8 mouse cellular contexts compared by ENCODE assay signal in genomic region chr6:138139930-138140329, GRCm38 (mm10). TPM values are rescaled to one million over a fixed set of nuclear protein-coding genes. Genes with fewer than 3 reads are reported as not detected.
A peak's percentile ranks its signal among the peaks of the same experiment; 100 is the strongest.
DNase-seq lines count a peak whose midpoint lies in the region; ATAC-seq and TF ChIP-seq lines count a peak whose summit lies in the region.

Gene Mgst1 (plus strand): TSS chr6:138140316.

- H3K27me3 ChIP-seq in embryonic facial prominence, embryonic 10.5 days (replicated peaks; ENCODE audit: low read depth, poor library complexity, severe bottlenecking), result no peaks in the 10 kb centered on the region
- H3K27me3 ChIP-seq in heart, embryonic 11.5 days (ENCODE audit: control insufficient read depth, insufficient read depth, low read length), result no peaks in the 10 kb centered on the region
- no peaks in the 10 kb centered on the region for H3K27me3 ChIP-seq in limb, embryonic 10.5 days (ENCODE audit: low read depth, poor library complexity, severe bottlenecking)
- no peaks in the 10 kb centered on the region for H3K27me3 ChIP-seq in midbrain, embryonic 11.5 days (ENCODE audit: control insufficient read depth, insufficient read depth, low read length)

- WGBS in embryonic facial prominence, embryonic 10.5 days, result 3% methylated on average over 5 of the region's 5 CpGs
- WGBS in heart, embryonic 11.5 days (ENCODE audit: insufficient replicate concordance), result under 1% methylated on average over 5 of the region's 5 CpGs
- 0% methylated on average over 5 of the region's 5 CpGs for WGBS in limb, embryonic 10.5 days
- WGBS in midbrain, embryonic 11.5 days, result 3% methylated on average over 5 of the region's 5 CpGs

- H3K36me3 ChIP-seq in embryonic facial prominence, embryonic 10.5 days (replicated peaks), result no peaks in the 10 kb centered on the region
- H3K36me3 ChIP-seq in heart, embryonic 11.5 days (ENCODE audit: control insufficient read depth, insufficient read depth, low read length), result no peaks in the 10 kb centered on the region
- no peaks in the 10 kb centered on the region for H3K36me3 ChIP-seq in limb, embryonic 10.5 days
- H3K36me3 ChIP-seq in midbrain, embryonic 11.5 days (ENCODE audit: control insufficient read depth, insufficient read depth, low read length), result no peaks in the 10 kb centered on the region

- H3K9ac ChIP-seq in heart, embryonic 11.5 days (ENCODE audit: low read depth, low read length), result peak within 1 kb of the TSS; percentile 69
- H3K9ac ChIP-seq in midbrain, embryonic 11.5 days (ENCODE audit: low read length), result peak within 1 kb of the TSS; percentile 60

- peak within 1 kb of the TSS; percentile 77 for H3K4me2 ChIP-seq in heart, embryonic 11.5 days
- peak within 1 kb of the TSS; percentile 65 for H3K4me2 ChIP-seq in midbrain, embryonic 11.5 days

- H3K27ac ChIP-seq in left cerebral cortex, adult 2 months, result no peak within 1 kb of the TSS
- H3K27ac ChIP-seq in embryonic facial prominence, embryonic 10.5 days (replicated peaks), result peak within 1 kb of the TSS; percentile 69
- peak within 1 kb of the TSS; percentile 46 for H3K27ac ChIP-seq in heart, embryonic 11.5 days (ENCODE audit: low read depth, low read length)
- H3K27ac ChIP-seq in limb, embryonic 10.5 days, result peak within 1 kb of the TSS; percentile 90
- H3K27ac ChIP-seq in midbrain, embryonic 11.5 days (ENCODE audit: low read depth, low read length), result no peak within 1 kb of the TSS

- H3K4me1 ChIP-seq in embryonic facial prominence, embryonic 10.5 days, result peaks cover 37% of the 10 kb centered on the region
- peaks cover 7% of the 10 kb centered on the region for H3K4me1 ChIP-seq in heart, embryonic 11.5 days (ENCODE audit: control insufficient read depth, insufficient read depth, low read length)
- peaks cover 52% of the 10 kb centered on the region for H3K4me1 ChIP-seq in limb, embryonic 10.5 days
- no peaks in the 10 kb centered on the region; the same call in 1 of the 2 replicates for H3K4me1 ChIP-seq in midbrain, embryonic 11.5 days (ENCODE audit: control insufficient read depth, insufficient read depth, low read length)

- H3K4me3 ChIP-seq in left cerebral cortex, adult 2 months, result peak within 1 kb of the TSS; percentile 43
- peak within 1 kb of the TSS; percentile 57 for H3K4me3 ChIP-seq in embryonic facial prominence, embryonic 10.5 days
- peak within 1 kb of the TSS; percentile 53 for H3K4me3 ChIP-seq in heart, embryonic 11.5 days (ENCODE audit: low read depth, low read length)
- peak within 1 kb of the TSS; percentile 65 for H3K4me3 ChIP-seq in limb, embryonic 10.5 days
- peak within 1 kb of the TSS; percentile 35 for H3K4me3 ChIP-seq in midbrain, embryonic 11.5 days (ENCODE audit: low read depth, low read length)

- intact Hi-C loops in left cerebral cortex, adult 2 months (cut with DNase I), result no loop called here
- intact Hi-C loops in left cerebral cortex, postnatal 10 days (cut with DNase I), result no loop called here
- intact Hi-C loops in left cerebral cortex, postnatal 36 days (cut with DNase I), result no loop called here

- TF ChIP-seq CTCF in left cerebral cortex, adult 2 months (IDR thresholded peaks at IDR 0.05), result no peak

- ATAC-seq in heart, embryonic 11.5 days (replicated peaks; ENCODE audit: insufficient number of reproducible peaks, low FRiP score, low TSS enrichment), result no peak
- peak; percentile 52 for ATAC-seq in midbrain, embryonic 11.5 days (ENCODE audit: low FRiP score)
- ATAC-seq in cerebellum, adult (ENCODE audit: insufficient number of reproducible peaks, low FRiP score, low TSS enrichment), result no peak

- no peaks in the 10 kb centered on the region for H3K9me3 ChIP-seq in embryonic facial prominence, embryonic 10.5 days
- H3K9me3 ChIP-seq in heart, embryonic 11.5 days (replicated peaks; ENCODE audit: control insufficient read depth, low read length), result no peaks in the 10 kb centered on the region
- no peaks in the 10 kb centered on the region for H3K9me3 ChIP-seq in limb, embryonic 10.5 days (replicated peaks)
- H3K9me3 ChIP-seq in midbrain, embryonic 11.5 days (ENCODE audit: control insufficient read depth, low read length), result no peaks in the 10 kb centered on the region

- no peak for DNase-seq in left cerebral cortex, adult 2 months (ENCODE audit: extremely low spot score in 1 of 2, low spot score in 2 of 2)
- DNase-seq in left cerebral cortex, postnatal 10 days (ENCODE audit: extremely low spot score in 1 of 2, low spot score in 2 of 2), result no peak
- DNase-seq in embryonic facial prominence, embryonic 10.5 days (ENCODE audit: low spot score), result peak; percentile 15
- peak; percentile 44 for DNase-seq in limb, embryonic 10.5 days (ENCODE audit: low spot score)
- no peak for DNase-seq in midbrain, embryonic 11.5 days (ENCODE audit: low spot score, missing footprints)
- DNase-seq in left cerebral cortex, postnatal 36 days (ENCODE audit: low spot score in 2 of 2), result no peak

RNA-seq across cellular contexts. Expression of gene Mgst1, which starts in this region (rescaled TPM):
- total RNA-seq in left cerebral cortex, adult 2 months (2021), result 1 to 10 TPM; 8.6 to 9.6 TPM
- total RNA-seq in left cerebral cortex, postnatal 10 days (2021), result 10 to 100 TPM in 1 of 2 experiments, 1 to 10 TPM in 1; 7.9 to 10.9 TPM
- 63.1 and 78.7 TPM in 2 replicates for polyA plus RNA-seq in embryonic facial prominence, embryonic 10.5 days (2016; fragmentation: Nextera tagmentation; extraction: Ambion mirVana)
- polyA plus RNA-seq in heart, embryonic 11.5 days (2014; fragmentation: Nextera tagmentation; extraction: Ambion mirVana), result 76.1 and 76.6 TPM in 2 replicates
- polyA plus RNA-seq in limb, embryonic 10.5 days (2016; fragmentation: Nextera tagmentation; extraction: Ambion mirVana), result 115 and 141 TPM in 2 replicates
- 53.2 and 58.4 TPM in 2 replicates for polyA plus RNA-seq in midbrain, embryonic 11.5 days (2014; fragmentation: Nextera tagmentation; extraction: Ambion mirVana)
- 10 to 100 TPM in 1 of 2 experiments, 1 to 10 TPM in 1; 9.2 to 10.8 TPM for total RNA-seq in left cerebral cortex, postnatal 36 days (2021)

Comparison
In these comparisons a context has a peak if more than half of its experiments do, and no peak if none do; other contexts are left out.
1. DNase-seq: peak in embryonic facial prominence, embryonic 10.5 days (single experiment) and limb, embryonic 10.5 days (single experiment); none in left cerebral cortex, adult 2 months (0 of 2), left cerebral cortex, postnatal 10 days (0 of 2), midbrain, embryonic 11.5 days (single experiment) and left cerebral cortex, postnatal 36 days (0 of 2).
2. H3K27ac ChIP-seq: peak in embryonic facial prominence, embryonic 10.5 days (single experiment), heart, embryonic 11.5 days (single experiment) and limb, embryonic 10.5 days (single experiment); none in left cerebral cortex, adult 2 months (single experiment) and midbrain, embryonic 11.5 days (single experiment).
3. Peak in every context shown above with its lines, with median percentiles within 50 percentile points of each other: H3K4me3 ChIP-seq.